Mouse (Mus musculus): Measurements from ENCODE around the gene Pnck. TPM values are rescaled to one million over a fixed set of nuclear protein-coding genes. Genes with fewer than 3 reads are reported as not detected.

The Pnck gene
- total RNA-seq (2021), result 6.1 and 8.4 TPM in 2 replicates
- long read RNA-seq, experiment 1, transcript Pnck-202 (12 exons, 1,532 nt), result major isoform, 7 of 19 reads
- long read RNA-seq, experiment 1, partial matches to known transcripts, result 1 of 19 reads
- long read RNA-seq, experiment 1, other reads (novel, unspliced or antisense), result 9 of 19 reads
- long read RNA-seq, experiment 2, partial matches to known transcripts, result 1 of 12 reads
- long read RNA-seq, experiment 2, other reads (novel, unspliced or antisense), result 6 of 12 reads

DNA sequence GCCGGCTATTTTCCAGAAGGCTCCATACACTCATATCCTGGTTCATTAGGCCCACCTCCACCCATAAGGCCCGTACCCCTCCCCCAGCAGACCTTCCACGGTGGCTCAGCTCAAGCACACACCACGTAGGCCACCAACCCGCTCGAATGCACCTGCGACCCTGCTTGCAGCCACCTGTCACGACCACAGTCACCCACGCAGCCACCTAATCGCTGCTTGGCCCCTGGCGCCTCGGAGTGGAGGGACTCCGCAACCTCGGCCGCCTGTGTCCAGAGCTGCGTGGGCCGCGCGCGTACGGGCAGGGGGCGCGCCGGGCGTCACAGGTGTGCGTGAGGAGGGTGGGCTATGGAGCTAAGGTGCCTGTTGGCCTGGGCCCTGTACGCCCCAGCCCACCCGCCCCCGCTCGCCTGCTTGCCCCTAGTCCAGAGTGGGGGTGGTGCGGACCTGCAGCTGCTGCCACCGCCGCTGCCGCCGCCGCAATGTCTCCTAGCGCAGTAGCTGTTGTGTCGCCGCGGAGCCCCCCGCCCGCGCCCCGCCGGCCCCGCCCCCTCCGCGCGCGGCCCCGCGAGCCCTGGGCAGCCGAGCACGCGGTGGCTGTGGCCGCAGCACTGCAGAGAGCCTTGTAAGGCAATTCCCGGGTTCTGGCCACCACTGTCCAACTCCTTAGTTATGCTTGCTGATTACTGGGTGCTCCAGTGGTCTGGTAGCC is at the start of gene Pnck:
TSS of gene Pnck (minus strand) at position 543 of the 709 bp plus-strand sequence.
- peak; percentile 44 for DNase-seq

GRCm38 (mm10) chrX:73700472-73700871 is 40.6 kb upstream of the Pnck start:
- no peak for DNase-seq

- DNase-seq, result peak; percentile 73
Observed at GRCm38 (mm10) chrX:73690917-73691629, 31.2 kb upstream of the Pnck start.

DNA sequence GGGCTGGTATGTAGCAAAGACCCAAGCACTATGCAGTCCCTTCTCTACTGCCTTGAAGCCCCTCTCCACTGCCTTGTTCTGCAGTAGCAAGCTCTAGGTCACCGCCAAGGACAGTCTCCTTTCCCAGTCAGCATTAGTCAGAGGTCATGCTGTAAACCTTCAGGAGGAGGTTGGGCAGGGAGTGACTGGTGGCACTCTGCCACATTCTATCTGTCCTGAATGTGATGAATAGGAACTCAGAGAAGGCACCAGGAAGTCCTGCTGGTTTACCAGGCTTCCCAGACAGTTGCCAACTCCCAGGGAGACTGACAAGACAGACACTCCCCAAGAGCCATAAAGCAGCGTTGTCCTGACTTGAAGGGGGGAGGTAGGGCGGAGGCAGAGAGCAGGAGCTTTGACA is 25.7 kb upstream of the Pnck start:
- DNase-seq, result peak; percentile 75

DNA sequence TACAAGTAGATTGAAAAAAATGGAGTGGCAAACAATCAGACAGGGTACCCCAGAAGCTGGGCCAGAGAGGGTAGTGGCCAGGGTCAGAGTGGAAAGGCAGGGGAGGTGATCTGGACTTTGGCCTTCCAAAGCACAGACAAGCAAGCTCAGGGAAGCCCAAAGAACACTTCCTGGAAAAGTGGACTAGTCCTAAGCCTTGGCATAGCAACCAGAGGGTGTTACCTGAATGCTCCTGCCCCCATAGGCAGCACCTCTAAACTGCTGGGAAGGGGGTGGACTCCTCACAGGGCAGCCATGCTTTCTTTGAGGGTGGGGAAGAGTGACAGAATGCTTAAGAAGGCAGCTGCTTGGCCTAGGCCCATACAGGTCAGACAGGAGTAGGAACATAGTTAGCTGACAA is 25.1 kb upstream of the Pnck start:
- DNase-seq, result no peak

DNA sequence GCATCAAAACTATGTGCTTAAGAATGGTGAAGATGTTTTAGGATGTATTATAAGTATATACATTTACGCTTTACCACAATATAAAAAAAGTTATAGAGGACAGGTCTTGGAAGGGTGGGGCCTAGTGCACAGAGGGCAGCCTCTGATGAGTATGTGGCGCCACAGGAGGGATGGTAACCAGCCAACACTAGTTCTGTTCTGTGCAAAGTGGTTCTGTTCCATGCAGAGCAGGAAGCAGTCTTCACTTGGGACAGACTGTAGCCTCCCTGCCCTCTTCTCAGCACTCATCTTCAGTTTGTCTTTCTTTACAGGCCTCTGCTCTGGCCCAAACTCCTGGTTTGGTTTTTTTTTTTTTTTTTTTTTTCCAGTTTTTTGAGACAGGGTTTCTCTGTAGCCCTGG is 24.2 kb upstream of the Pnck start:
- no peak for DNase-seq

- DNase-seq, result no peak
Observed at GRCm38 (mm10) chrX:73676668-73677067, 16.8 kb upstream of the Pnck start.

DNA sequence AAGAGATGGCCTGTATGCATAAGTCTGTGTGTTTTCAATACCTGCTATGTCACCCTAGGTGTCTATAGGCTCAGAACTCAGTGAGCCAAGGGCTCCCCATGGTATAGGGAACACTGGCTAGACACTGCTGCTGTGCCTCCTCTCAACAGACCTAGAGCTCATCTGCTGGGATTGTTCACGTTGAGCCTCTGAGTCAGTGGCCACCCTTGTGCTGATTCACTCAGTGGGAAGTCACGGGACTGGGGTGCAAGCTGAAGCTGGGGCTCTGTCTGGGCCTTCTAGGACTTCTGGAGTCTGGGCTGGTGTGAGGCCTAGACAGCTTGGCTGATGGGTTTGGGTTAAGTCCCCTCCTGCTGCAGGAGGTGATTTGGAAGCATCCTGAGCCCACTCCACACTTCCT is 15.3 kb upstream of the Pnck start:
- DNase-seq, result peak; percentile 49

GRCm38 (mm10) chrX:73673968-73674661 is 14.2 kb upstream of the Pnck start:
- DNase-seq, result peak; percentile 45

DNA sequence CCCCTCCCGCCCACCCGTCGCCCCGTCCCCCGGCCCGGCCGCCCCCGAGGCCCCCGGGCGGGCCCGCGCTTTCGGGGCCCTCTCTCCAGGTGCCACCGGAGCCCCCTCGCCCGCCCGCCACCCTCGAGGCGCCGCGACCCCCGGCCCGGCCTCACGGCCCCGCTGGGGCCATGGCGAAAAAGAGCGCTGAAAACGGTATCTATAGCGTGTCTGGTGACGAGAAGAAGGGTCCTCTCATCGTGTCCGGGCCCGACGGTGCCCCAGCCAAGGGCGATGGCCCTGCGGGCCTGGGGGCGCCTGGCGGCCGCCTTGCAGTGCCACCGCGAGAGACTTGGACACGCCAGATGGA is 13.7 kb upstream of the Pnck start:
- DNase-seq, result no peak

DNA sequence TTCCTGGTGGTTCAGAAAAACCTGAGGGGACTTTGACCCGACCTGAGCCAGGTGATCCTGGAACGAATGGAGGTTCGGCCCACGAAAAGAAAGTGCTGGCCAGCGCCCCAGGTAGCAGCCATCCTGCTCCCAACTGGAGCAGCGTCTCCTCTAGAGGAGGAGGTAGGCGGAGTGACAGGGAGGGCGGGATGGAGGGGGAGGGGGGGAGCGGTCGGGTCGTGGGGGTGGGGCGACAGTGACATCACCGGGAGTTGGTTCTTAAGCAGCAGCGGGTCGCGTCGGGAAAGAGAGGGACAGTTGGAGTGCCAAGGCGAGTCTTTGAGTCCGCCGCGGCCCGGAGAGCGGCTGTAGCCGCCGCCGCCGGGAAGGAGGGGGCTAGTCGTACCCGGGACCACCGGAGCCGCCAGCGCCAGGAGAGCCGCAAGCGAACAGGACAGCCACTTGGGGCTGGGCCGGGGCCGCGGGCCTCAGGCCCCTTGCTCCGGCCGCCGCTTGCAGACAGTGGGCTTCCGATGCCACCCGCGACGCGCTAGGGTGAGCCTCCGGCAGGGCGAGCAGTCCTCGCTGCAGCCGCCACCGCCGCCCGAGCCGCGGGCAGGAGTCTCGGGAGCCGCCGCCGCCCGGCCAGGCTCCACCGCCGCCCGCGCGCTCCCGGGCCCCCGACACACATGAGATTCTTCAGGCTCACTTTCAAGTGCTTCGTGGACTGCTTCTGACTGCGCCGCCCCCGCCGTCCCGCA is 13.1 kb upstream of the Pnck start, which contains the start of gene Slc6a8:
TSS of gene Slc6a8 (plus strand) at position 272 of the 740 bp plus-strand sequence.
- DNase-seq, result peak; percentile 83

DNA sequence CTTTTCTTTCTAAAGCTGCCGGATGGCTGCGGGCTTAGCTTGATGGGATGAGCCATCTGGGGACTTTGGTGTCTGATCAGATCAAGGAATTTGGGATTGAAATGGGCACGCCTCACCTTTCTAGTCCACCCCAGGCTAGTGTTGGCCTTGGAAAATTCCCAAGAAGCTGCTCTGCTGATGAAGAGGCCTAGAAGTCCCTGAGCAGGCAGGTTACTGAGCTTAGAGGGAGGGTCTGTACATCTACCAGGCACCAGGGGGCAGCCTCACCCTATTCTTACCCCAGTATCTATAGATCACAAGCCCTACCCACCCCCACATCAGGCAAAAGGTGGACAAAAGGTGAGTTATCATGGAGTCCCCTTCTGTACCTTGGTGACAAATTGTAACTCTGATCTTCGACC is 12.1 kb upstream of the Pnck start:
- DNase-seq, result peak; percentile 66

- DNase-seq, result no peak
Observed at GRCm38 (mm10) chrX:73663143-73663542, 3.2 kb upstream of the Pnck start.

DNA sequence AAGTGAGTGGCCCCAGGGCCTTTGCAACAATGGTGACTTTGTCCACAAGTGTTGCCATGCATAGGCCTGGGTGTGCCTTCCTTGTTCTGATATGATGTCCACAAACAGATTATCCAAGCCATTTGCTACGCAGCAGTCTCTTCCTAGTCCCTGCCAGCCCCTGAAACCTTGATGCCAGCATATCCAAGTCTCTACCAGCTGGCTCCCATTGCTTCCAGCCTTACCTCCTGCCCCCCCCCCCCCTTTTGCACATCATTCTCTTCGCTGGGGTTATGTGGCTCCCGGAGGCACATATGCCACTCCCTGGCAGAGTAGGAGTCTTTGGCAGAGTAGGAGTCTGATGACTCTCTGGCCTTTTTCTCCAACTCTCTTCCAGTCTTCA is 358 bp upstream of the Pnck start:
- no peak for DNase-seq

- no peak for DNase-seq
Observed at GRCm38 (mm10) chrX:73658936-73659574, 862 bp downstream of the Pnck start.

- DNase-seq, result no peak
Observed at GRCm38 (mm10) chrX:73658391-73658790, 1.5 kb downstream of the Pnck start.

- peak; percentile 52 for DNase-seq
Observed at GRCm38 (mm10) chrX:73655529-73655928, 4.4 kb downstream of the Pnck start.

DNA sequence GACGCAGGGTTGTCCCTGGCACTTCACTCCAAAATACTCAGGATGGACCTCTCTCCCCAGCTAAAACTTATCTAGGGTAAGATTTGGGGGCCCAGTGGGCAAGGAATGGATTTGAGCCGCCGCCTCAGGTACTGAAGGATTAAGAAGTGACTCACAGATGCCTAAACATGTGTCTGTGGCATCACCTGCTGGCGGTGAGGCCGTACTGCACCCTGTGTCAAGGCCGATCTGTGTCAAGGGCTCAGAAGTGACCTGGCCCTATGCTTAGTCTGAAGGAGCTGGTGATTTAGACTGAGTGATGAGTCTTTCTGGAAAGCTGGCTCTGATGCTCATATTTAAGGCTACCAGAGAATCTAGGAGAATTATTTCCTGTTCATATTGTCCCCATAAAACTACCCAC is 5.7 kb downstream of the Pnck start:
- DNase-seq, result peak; percentile 49

GRCm38 (mm10) chrX:73653392-73653791 is 6.5 kb downstream of the Pnck start:
- DNase-seq, result no peak

DNA sequence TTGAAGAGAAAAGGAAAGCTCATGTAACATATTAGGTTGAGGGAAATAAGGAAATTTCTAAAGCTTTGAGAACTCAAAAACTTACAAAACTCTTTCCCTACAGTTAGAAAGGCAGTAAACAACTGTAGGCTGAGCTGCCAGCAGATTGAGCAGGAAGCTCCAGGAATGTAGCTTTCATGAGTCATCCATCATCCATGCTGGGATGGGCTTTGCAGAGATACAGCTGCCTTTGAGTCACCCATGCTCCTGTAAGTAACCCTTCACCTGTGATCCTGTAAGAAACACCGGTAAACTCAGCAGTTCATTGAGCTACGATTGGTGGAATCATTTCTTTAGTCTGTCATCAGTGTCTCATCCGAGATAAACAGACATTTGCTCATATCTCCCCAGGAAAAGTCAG is 9.0 kb downstream of the Pnck start:
- no peak for DNase-seq

DNA sequence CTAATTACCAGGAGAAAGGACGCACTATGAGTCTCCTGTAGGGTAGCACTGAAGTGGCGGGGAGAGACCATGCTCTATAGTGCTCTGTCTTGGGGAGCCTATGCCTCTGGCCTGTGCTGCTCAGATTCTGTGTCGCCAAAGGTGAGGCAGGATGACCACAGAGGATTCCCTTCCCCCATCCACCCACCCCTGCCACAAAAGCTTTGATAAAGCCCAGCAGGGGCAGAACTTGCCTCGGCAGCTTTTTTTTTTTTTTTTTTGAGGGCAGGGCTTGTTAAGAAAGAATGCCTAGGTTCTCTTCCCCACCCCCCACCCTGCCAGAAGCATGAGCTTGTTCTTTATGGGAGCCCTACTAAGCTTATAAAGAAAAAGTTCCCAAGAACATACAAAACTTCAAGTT is 14.8 kb downstream of the Pnck start:
- no peak for DNase-seq

All from adrenal gland, postnatal 14 days (tissue).